Mouse (Mus musculus) embryonic fibroblast, embryonic 13.5 days (primary cell): ENCODE data around the gene Arid1b.

ENCODE experiments used
- CTCF ChIP-seq: IDR thresholded peaks from 2 replicates; pipeline ENCODE4 v1.5.1; 2011; ENCODE audit warnings: mild to moderate bottlenecking, control low read depth, low read length, moderate library complexity, borderline replicate concordance; ENCODE audit not compliant: insufficient read depth
- POLR2A ChIP-seq: IDR thresholded peaks from 2 replicates; pipeline ENCODE4 v1.6.1; 2011; ENCODE audit warnings: low read depth, mild to moderate bottlenecking, control low read depth, low read length, moderate library complexity

DNA sequence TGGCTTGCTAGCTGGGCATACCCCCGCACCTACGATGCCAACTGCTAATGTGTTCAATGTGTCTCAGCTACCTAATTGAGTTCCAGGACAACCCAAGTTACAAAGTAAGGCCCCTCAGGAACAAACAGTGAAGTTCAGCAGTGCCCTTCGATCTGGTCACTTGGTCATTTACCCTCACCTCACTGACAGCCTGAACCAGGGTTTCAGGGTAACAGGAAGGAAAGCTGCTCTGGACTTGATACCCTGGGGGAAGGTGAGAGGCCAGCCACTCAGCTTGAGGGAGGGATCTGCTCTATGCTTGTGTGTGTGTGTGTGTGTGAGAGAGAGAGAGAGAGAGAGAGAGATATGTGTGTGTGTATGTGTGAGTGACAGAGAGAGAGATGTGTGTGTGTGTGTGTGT is 11.2 kb downstream of the Arid1b start:
- TF ChIP-seq POLR2A, result no peak
- no peak for TF ChIP-seq CTCF
